Mouse (Mus musculus): ENCODE measurements around the gene Kank4. TPM values are rescaled to one million over a fixed set of nuclear protein-coding genes. Genes with fewer than 3 reads are reported as not detected.
"Not testable (repeated sequence)": the region's sequence is repeated elsewhere in the genome, so short reads cannot be mapped to it uniquely, and the experiment has no call there.

The Kank4 gene
- total RNA-seq, 2 experiments from 2014 or later, result 2.4 to 2.7 TPM

DNA sequence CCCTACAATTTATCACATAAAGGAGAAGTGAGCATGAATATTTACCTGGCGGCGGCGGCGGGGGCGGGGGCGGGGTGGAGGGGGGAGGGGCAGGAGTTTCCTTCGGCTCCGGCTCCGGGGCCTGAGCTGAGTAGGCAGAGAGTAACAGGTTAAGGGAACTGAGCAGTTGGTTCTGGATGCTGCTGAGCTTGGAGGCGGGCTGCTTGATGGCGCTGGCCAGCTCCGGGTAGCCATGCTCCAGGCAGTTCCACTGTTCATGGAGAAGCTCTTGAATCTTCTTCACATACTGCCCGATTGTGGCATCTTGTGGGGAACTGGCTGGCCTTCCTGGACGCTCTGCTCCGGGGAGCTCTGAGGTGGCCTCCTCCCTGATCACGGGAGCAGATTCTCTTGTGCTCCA lies 39.1 kb downstream of the Kank4 start:
- DNase-seq (ENCODE audit: extremely low spot score in 1 of 2, low spot score in 1 of 2), result no peak

DNA sequence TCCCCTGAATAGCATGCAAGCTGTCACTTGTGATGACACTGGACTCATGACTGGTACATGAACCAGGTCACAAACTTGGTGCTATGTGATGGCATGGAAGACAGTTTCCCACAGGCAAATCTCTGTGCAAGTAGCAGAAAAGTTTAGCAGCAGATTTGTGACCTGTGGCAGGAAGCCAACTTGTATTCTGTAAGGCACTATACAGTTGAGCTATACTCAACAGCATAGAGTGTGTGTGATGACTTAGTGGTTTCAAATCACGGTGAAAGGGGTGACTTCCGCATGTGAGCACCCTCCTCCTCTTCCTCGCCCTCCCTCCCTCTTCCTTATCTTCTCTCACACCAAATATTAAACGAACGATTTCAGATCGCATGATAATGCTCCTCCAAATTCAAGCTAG lies 39.9 kb downstream of the Kank4 start:
- DNase-seq (ENCODE audit: extremely low spot score in 1 of 2, low spot score in 1 of 2), result no peak

DNA sequence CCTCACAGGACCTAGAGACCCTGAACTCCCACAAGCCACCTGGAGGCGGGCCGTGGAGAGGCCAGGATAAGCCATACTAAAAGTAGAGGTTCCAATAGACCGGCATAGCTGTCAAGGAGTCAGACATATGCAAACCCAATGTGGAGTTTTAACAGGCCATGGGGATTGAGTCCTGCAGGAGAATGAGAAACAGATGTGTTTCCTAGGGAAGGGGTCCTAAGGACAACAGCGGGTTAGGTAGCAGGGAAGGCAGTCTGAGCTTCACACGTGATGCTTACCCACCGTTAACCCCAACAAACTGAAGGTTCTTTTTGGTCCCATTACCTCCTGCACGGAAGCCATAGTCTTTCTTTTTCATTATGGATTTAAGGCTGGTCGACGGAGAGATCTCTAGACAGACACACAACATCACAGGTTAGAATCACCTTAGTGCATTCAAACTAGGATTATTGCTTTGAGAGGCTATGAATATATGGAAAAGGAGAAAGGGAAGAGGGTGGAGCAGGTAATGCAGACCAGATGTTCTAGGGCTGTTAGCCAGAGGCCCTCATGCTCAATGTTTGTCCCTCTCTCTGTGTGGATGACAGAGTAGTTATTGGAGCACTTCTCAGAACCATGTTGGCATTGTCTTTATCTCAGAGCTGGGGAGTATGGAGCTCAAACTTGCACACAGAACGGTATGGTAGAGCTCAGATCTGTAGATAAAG lies 40.5 kb downstream of the Kank4 start:
- DNase-seq (ENCODE audit: extremely low spot score in 1 of 2, low spot score in 1 of 2), result no peak

DNA sequence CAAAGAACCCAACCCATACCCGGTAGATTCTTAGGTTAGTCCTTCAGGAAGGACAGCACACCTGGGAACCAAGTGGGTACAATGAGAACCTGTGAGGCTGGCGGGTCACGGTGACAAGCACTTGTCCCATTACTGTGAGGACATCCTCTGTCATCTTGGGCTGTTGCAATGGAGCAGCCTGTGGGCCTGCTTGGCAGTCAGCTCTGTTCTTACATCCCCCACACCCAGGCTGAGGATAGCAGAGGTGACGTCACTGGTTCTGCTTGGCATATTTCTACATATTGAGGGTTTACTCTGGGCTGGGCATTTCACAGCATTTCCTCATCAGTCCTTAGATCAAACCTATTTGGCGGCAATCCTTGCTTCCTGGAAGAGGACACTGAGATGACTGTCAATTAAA lies 43.6 kb downstream of the Kank4 start:
- no peak for DNase-seq (ENCODE audit: extremely low spot score in 1 of 2, low spot score in 1 of 2)

DNA sequence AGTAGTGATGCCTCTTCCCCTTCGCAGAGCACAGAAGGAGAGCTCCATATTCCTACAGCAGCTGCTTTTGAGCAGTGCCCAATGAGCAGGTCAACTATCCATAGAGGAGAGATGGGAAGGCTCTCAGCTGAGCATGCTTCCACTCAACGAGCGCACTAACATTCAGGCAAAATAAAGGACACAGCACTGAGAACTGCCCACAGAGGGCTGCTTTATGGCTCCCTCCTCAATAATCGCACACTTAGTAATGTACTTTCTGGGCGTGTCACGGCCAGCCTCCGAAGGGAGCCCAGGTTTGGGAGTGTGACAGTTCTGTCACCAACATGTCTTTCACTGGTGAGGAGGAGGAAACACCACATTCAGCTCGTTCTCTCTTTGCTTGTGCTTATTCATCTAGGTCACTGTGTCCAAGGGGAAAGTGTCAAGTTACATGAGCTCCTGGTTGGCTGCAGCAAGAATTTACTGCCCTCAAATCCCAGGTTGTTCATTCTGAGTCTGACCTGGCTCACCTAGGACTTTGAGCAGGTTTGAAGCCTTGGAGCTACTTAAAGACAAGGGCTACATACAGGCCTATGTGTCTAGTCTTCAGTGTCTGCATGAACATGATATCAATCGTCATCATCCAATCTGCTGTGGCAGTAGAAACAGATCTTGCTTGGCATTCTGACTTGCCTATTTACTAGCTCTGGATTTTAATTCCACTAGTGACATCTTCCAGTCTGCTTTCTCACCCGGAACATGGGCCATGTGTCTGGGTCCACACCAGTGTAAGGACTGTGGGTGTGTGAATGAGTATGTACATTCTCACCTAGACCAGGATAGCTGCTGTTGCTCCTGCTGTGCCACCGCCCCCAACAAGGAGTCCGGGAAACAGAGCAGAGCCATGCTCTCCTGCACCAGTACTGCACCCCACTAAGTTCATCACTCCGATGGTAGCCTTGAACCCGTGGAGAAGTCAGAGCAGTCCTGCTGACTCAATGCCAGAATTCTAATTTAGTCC lies 49.9 kb downstream of the Kank4 start:
- no peak for DNase-seq (ENCODE audit: extremely low spot score in 1 of 2, low spot score in 1 of 2)

DNA sequence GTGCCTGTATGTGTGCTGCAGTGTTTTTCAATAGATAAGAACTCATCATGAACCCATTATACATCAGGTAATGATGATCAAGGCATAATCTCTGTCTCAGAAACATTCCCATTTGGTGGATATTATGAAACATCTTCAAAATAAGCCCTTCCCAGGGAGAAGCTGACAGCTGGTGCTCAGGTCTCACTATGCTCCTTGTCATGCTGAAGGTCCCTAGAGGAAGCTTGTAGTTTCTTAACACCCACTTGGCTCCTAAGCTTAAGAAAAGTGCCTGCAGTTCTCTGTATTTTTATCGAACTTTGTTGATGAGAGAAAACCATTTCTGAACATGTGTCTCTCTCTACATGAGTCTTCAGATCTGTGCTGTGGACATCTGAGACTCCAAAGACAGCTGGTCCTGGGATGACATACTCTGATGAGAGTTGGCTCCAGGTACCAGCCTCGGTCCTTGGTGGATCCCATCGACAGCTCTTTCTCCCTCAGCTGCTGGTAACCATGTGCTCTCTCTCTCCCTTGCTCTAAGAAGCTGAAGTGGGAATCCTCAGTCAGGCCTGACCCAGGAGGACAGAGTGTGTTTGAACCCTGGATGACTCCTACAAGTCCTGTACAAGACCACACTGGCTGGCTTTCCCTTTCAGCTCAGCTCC lies 58.3 kb downstream of the Kank4 start:
- DNase-seq (ENCODE audit: extremely low spot score in 1 of 2, low spot score in 1 of 2), result no peak

DNA sequence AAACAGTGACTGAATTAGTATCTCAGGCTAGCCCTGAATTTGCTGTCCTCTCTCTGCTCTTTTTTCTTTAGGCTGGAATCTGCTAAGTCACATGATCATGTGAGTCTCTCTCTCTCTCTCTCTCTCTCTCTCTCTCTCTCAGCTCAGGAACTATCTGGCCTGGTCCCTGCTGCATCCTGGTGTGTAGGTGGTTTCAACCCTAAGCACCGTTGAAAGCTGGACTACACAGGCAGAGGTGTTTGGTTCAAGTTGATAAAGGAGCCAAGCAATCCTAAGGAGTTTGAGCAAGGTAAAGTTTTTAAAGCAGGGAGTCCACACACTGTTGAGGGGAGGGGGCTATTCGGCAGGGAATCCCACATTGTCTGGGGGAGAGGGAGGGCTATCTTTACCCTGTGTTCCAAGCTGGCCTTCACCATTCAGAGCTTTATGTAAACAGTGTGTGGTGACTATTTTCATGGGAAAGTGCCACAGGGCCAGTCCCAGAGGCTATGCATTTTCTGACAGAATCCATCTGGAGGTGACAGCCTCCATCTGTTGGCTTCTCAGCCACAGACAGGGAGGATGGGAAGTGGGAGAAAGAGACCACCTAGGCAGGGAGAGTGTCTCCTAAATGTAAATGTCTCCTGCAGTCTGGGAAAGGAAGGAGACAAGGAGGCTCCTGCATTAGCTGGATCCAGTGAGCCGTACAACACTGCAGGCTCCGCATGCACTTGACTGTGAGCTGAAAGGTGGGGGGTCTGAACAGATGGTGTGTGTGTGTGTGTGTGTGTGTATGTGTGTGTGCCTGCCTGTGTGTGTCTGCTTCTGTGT lies 59.1 kb downstream of the Kank4 start:
- peak in 1 of 2 experiments; percentile 18 for DNase-seq (ENCODE audit: extremely low spot score in 1 of 2, low spot score in 1 of 2)

DNA sequence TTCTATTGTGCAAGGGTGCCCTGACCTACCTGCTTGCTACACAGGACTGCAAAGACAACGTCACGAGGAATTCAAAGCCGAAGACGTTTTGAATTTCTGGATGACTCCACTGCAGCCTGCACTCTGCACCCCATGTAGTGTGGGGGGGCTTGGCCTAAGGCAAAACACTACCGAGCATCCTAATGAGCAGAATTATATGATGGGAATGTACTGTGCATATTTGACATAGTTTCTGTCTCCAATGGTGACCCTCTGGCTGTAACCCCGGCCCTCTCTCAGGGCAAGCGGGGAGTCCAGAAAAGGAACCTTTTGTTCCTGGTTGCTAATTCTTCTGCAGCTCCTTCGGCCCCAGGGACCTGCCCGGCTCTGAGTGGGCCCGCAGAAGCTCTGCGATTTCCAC lies 61.2 kb downstream of the Kank4 start:
- DNase-seq (ENCODE audit: extremely low spot score in 1 of 2, low spot score in 1 of 2), result no peak

DNA sequence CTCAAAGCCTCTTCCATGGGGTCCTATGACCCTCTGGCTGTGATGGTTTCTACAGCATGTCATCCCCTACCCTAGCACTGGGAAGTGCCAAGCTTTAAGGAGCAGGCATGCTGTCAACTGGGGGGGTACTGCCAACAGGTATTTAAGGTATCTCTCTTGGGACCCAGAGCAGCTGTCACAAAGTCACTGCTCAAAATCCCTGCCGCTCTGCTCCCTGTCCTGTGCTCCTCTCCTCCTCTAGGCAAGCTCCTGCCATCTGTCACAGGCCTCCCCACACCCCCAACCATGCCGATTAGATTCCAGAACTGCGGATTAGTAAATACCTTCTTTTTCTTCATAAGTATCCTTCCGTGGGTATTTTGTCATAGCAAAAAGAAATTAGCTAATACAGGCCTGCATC lies 62.9 kb downstream of the Kank4 start:
- no peak for DNase-seq (ENCODE audit: extremely low spot score in 1 of 2, low spot score in 1 of 2)

DNA sequence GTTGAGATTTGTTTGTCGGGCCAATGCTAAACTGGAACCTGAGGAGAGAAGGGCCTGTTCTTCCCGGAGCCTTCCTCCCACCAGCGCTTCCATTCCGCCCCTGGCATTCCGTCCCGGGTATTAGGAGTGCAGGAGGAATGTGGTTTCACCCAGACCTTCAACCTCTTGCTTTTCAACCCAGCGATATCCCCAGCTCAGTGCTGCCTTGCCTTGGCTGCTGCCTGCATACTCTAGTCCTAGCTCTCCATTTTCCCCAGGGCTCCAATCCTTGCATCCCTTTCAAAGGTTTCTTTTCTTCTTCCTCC lies 73.5 kb downstream of the Kank4 start:
- no peak for DNase-seq (ENCODE audit: extremely low spot score in 1 of 2, low spot score in 1 of 2)

DNA sequence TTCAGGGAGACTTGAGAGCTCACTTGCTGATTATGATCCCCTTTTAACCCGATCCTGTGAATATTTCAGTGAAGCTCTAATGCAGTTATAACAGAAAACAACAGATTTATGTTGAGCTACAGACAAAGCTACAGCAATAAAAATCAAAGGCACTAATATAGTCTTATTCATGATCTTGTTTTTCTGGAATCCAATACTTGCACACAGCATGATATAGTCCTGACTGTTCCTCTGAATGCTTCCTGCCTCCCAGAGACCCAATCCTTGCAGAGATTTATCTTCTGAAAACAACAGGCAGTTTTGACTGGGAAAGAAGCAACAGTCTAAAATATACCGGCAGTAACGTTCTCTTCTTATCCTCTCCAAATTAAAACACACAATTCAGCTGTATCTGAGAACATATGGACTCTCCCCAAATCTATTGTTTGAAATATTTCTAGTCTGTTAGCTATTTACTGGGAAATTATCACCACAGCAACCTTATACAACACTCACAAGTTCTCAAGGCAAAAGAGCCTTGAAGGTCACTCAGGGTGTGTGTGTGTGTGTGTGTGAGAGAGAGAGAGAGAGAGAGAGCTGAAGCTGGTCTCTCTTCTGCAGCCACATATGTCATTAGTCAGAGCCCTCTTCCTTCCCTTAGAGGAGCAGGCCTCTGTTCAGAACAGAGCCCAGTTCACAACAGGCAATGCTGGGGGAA lies 74.0 kb downstream of the Kank4 start:
- DNase-seq (ENCODE audit: extremely low spot score in 1 of 2, low spot score in 1 of 2), result no peak

DNA sequence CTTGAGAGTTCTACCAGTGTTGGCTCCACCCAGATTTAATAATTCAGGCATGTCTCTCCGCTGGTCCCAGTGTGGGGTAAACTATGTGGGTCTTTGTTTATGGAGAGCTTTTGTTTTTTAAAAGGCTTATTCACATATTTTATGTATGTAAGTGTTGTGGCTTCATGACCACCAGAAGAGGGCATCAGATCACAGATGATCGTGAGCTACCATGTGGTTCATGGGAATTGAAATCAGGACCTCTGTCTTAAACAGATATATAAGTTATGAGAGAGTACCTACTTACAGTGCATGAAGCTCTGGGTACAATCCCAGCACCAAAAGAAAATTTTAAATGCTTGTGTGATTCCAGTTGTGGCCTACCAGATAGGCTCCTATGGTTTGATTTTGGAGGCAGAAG lies 77.6 kb downstream of the Kank4 start:
- no peak for DNase-seq (ENCODE audit: extremely low spot score in 1 of 2, low spot score in 1 of 2)

DNA sequence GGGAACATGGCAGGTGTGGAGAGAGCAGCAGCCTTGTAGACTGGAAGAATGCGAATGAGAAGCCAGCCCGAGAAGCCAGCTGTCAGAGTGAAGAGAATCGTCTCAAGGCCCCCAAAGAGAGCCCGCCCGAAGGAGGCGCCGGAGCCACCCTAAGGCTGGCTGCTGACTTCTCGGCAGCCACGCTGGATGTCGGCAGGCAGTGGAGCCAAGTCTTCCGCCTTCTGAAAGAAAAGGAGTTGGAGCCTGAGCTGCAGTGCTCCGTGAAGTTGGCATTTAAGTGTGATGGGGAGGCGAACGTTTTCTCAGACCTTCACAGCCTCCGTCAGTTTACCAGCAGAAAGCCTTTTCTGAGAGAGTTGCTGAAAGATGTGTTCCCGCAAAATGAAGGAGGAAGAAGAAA lies 83.7 kb downstream of the Kank4 start:
- DNase-seq (ENCODE audit: extremely low spot score in 1 of 2, low spot score in 1 of 2), result no peak

DNA sequence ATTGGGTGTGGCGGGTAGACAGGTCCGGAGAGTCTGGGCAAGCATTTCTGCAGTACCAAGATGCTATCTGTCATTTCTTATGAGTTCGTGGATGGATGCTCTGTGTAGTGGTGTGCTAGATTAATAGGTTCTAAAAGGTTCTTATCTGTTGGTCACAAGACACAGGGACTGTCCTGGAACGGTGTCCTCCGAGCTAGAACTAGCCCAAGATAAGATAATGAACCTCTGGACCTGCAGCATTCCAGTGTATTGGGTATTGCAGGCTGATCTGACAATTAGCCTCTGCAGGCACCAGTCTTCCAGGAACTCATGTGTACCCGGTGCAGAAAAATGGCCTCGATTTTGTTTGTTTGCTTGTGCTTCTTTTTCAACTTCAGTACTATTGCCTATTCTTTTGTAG lies 88.6 kb downstream of the Kank4 start:
- DNase-seq (ENCODE audit: extremely low spot score in 1 of 2, low spot score in 1 of 2), result no peak

DNA sequence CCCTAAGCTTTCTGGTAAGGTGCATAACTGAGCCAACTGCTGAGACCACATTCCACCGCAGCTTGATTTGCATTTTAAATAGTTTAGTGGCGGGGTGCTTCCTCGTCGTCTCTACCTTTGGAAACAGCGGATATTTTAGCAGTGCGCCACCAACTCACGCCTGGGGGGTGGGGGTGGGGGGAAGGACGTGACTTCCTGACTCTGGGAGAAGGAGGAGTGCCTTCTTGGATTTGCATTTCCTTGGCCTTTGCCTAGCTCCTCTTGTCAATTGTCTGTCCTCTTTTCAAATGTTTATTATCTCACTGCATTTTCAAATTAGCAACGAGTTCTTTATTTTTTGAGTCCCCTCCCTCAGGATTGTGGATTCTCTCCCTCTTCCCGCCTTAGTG lies 89.4 kb downstream of the Kank4 start:
- no peak for DNase-seq (ENCODE audit: extremely low spot score in 1 of 2, low spot score in 1 of 2)

DNA sequence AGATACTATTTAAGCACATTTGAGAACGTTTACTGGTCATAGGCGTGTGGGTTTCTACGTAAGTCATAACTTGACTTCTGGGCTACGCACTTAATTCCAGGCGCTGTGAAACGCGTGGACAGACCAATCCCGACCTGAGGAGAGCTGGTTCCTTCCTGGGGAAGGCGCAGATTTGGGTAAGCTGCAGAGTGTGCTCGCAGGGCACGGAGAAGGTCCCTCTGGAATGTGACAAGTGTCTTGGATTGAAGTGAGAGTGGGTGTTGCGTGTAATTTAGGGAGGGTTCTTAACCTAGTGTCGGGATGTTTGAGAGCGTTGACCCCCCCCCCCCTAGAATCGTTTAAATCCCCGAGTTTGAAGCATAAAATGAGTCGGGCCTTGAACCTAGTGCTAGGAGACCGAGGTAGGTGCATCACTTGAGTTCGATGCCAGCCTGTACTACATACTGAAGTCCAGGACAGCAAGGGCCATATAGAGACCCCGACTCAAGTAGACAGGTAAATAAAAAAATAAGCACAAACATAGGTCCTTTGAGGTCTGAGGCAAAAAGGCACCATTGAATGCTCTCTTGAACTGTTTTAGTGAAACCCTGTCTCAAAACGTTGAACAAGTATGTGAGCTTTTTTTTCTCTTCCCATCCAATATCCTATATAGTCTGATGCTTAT lies 89.9 kb downstream of the Kank4 start:
- DNase-seq (ENCODE audit: extremely low spot score in 1 of 2, low spot score in 1 of 2), result no peak

DNA sequence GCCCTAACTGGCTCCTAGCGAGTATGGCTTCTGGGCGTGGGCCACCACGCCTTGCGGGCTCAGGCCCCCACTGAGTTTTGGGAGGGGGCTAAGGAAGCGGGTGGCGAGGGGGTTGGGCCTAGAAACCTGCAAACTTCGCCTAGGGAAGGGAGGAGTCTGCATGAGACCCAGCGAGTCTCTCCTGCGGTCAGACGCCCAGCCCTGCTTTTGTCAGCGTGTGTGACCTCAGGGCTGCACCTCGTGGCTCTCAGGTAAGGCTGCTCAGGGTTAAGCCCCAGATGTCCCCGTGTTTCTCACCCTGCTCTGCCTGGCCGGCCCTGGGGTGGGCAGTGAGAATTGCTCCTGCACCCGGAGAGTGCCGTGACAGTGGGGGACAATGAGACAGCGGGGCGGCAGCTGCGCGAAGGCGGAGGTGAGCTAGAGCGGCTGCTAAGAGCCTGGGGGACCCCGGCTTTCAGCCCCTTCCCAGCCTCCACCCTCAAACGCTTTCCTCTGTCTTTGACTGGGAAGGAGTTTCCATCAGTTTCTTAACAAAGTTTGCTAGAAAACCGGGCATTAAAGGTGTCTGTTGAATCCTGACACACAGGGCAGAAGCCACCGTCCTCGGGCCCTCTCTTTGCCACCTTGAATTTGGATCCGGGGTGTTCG lies 90.6 kb downstream of the Kank4 start, which contains the start of gene L1td1:
TSS of gene L1td1 (plus strand) at position 145 of the 648 bp plus-strand sequence.
- no peak for DNase-seq (ENCODE audit: extremely low spot score in 1 of 2, low spot score in 1 of 2)

DNA sequence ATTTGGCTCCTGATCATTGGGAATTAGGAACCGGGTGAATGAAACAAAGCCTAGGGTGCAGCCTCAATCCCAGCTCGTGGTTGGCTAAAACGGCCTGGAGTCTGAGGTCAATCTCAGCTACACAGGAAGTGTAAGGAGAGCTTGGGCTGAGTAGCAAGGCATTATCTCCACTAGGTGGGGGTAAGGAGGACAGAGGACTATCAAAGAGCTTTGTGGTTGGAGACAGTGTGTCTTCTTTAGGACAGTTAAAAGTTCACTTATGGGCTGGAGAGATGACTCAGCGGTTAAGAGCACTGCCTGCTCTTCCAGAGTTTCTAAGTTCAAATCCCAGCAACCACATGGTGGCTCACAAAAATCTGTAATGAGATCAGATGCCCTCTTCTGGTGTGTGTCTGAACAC lies 91.9 kb downstream of the Kank4 start:
- DNase-seq (ENCODE audit: extremely low spot score in 1 of 2, low spot score in 1 of 2), result no peak

DNA sequence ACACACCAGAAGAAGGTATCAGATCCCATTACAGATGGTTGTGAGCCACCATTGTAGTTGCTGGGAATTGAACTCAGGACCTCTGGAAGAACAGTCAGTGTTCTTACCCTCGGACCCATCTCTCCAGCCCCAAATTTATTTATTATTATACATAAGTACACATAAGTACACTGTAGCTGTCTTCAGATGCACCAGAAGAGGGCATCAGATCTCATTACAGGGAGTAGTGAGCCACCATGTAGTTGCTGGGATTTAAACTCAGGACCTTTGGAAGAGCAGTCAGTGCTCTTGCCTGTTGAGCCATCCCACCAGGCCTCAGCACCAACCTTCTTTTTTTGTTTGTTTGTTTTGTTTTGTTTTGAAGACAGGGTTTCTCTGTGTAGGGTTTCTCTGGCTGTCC lies 92.7 kb downstream of the Kank4 start:
- not testable (repeated sequence) for DNase-seq (ENCODE audit: extremely low spot score in 1 of 2, low spot score in 1 of 2)

Measured in layer of hippocampus, postnatal 25 days (tissue).